ENCODE assay signal across 27 mouse cellular contexts in genomic region chr13:92293883-92294282, GRCm38 (mm10). TPM values are rescaled to one million over a fixed set of nuclear protein-coding genes. Genes with fewer than 3 reads are reported as not detected.
DNase-seq lines count a peak whose midpoint lies in the region; ATAC-seq and TF ChIP-seq lines count a peak whose summit lies in the region.
"Had no signal": no experiment of that assay in that cellular context is flagged by ENCODE, and none has a peak within 500 bp of the region (broad histone marks: within the 10 kb centered on the region; RNA-seq: fewer than 3 reads in every experiment).

No protein-coding gene starts in this region.

- no peak overlapping the region for H3K9ac ChIP-seq in CH12.LX (ENCODE audit: insufficient read depth, low read depth)
- H3K9ac ChIP-seq: forebrain, embryonic 13.5 days; heart, embryonic 13.5 days; hindbrain, embryonic 14.5 days; intestine, embryonic 15.5 days had no signal

- TF ChIP-seq CTCF in CH12.LX (conservative IDR thresholded peaks at IDR 0.05 in 1 of 2, IDR thresholded peaks at IDR 0.05 in 1 of 2; ENCODE audit: low read depth in 2 of 2, low read length in 2 of 2), result no peak

- in situ Hi-C loops in CH12.LX (cut with MboI; ENCODE audit: low pct_ligation_motif_present, low pct_unique_long_range_greater_than_20kb, low sequenced_read_pairs), result no loop called here

- no peak overlapping the region for H3K4me3 ChIP-seq in CH12.LX (replicated peaks in 1 of 3; ENCODE audit: low read depth in 2 of 3, low read length in 2 of 3, poor library complexity in 1 of 3)
- H3K4me3 ChIP-seq: forebrain, embryonic 10.5 days; forebrain, embryonic 13.5 days; gastrocnemius, adult 2 months; heart, adult 2 months; heart, embryonic 10.5 days; heart, embryonic 13.5 days; intestine, embryonic 15.5 days had no signal

- no peaks in the 10 kb centered on the region for H3K79me2 ChIP-seq in CH12.LX (replicated peaks; ENCODE audit: control insufficient read depth, extremely low read depth, insufficient read depth, poor library complexity, severe bottlenecking)

- no peak for TF ChIP-seq EP300 in CH12.LX (IDR thresholded peaks at IDR 0.05; ENCODE audit: low read length)

- peak; percentile 52 for ATAC-seq in inflammation-experienced regulatory T-cells, adult 6 months
- ATAC-seq: forebrain, embryonic 13.5 days; forebrain, embryonic 16.5 days; hindbrain, postnatal 0 days; intestine, embryonic 15.5 days had no signal

- no peaks in the 10 kb centered on the region for H3K9me3 ChIP-seq in CH12.LX (replicated peaks; ENCODE audit: low read length)
- H3K9me3 ChIP-seq: forebrain, embryonic 10.5 days; forebrain, embryonic 13.5 days; heart, embryonic 10.5 days; heart, embryonic 13.5 days; intestine, embryonic 15.5 days had no signal

- peak; percentile 28 for DNase-seq in CD4-positive helper T cell, adult 2 months (ENCODE audit: low read depth, low spot score)
- peak; percentile 12 for DNase-seq in CH12.LX (ENCODE audit: extremely low read depth)
- no peak for DNase-seq in right cerebral cortex, adult 2 months (ENCODE audit: low spot score in 2 of 2)
- DNase-seq in ovary, adult 18-20 months (ENCODE audit: low spot score), result no peak
- no peak for DNase-seq in lung, postnatal 4 days
- DNase-seq in gastrocnemius, postnatal 14 days, result no peak
- DNase-seq: adrenal gland, postnatal 10 days; adrenal gland, postnatal 36 days; cerebellum, adult 18-20 months; cerebellum, adult 9-10 months; cerebellum, postnatal 14 days; gastrocnemius, adult 2 months; gastrocnemius, postnatal 36 days; heart, adult 2 months; heart, postnatal 14 days; heart, postnatal 4 days had no signal

- dilution Hi-C loops in CH12.LX (cut with MboI; ENCODE audit: extremely low pct_ligation_motif_present, extremely low pct_unique_long_range_greater_than_20kb, low sequenced_read_pairs), result no loop called here

- H3K4me2 ChIP-seq in CH12.LX (ENCODE audit: insufficient read depth, low read depth, poor library complexity, severe bottlenecking), result no peak overlapping the region
- H3K4me2 ChIP-seq: forebrain, embryonic 13.5 days; heart, embryonic 13.5 days; hindbrain, embryonic 14.5 days; intestine, embryonic 15.5 days had no signal

- no peaks in the 10 kb centered on the region for H3K27me3 ChIP-seq in CH12.LX (replicated peaks)
- H3K27me3 ChIP-seq: forebrain, embryonic 13.5 days; heart, embryonic 13.5 days; intestine, embryonic 15.5 days had no signal

- intact Hi-C loops in gastrocnemius, postnatal 14 days (cut with DNase I; ENCODE audit: low total_unique reads), result no loop called here

- TF ChIP-seq RAD21 in CH12.LX (IDR thresholded peaks at IDR 0.05; ENCODE audit: low read depth, low read length), result no peak

- peaks cover 2 to 57% of the 10 kb centered on the region in 2 experiments for H3K36me3 ChIP-seq in CH12.LX (replicated peaks in 1 of 2; ENCODE audit: control insufficient read depth in 1 of 2, insufficient read depth in 1 of 2, low read length in 1 of 2)
- H3K36me3 ChIP-seq: intestine, embryonic 15.5 days had no signal

- no peak for TF ChIP-seq POLR2A in CH12.LX (IDR thresholded peaks at IDR 0.05; ENCODE audit: low read depth, low read length)

- no peak overlapping the region for H3K27ac ChIP-seq in CH12.LX (ENCODE audit: insufficient read depth, low read depth)
- H3K27ac ChIP-seq: forebrain, embryonic 10.5 days; forebrain, embryonic 13.5 days; gastrocnemius, adult 2 months; heart, adult 2 months; heart, embryonic 10.5 days; heart, embryonic 13.5 days; hindbrain, embryonic 14.5 days; hindbrain, postnatal 0 days; intestine, embryonic 15.5 days had no signal

- H3K4me1 ChIP-seq in CH12.LX (ENCODE audit: control insufficient read depth in 1 of 2, insufficient read depth in 2 of 2), result peaks cover 0 to 20% of the 10 kb centered on the region in 2 experiments; a peak in 2 of 4 replicates
- H3K4me1 ChIP-seq: forebrain, embryonic 10.5 days; forebrain, embryonic 13.5 days; heart, embryonic 10.5 days; heart, embryonic 13.5 days; intestine, embryonic 15.5 days had no signal

TF ChIP-seq in CH12.LX, 34 proteins besides CTCF, POLR2A, EP300 and RAD21:
- no peak for TF ChIP-seq CHD2 (IDR thresholded peaks at IDR 0.05; ENCODE audit: low read length)
- TF ChIP-seq MAZ (IDR thresholded peaks at IDR 0.05; ENCODE audit: low read depth, low read length), result no peak
- no peak for TF ChIP-seq RCOR1 (conservative IDR thresholded peaks at IDR 0.05; ENCODE audit: low read depth, low read length)
- no peak for TF ChIP-seq ETS1 (conservative IDR thresholded peaks at IDR 0.05; ENCODE audit: low read depth, low read length)
- no peak for TF ChIP-seq MAX (IDR thresholded peaks at IDR 0.05; ENCODE audit: low read length)
- no peak for TF ChIP-seq KAT2A (IDR thresholded peaks at IDR 0.05; ENCODE audit: insufficient replicate concordance, low read length)
- TF ChIP-seq MYC (IDR thresholded peaks at IDR 0.05; ENCODE audit: low read depth, low read length), result no peak
- TF ChIP-seq GABPA (IDR thresholded peaks at IDR 0.05; ENCODE audit: insufficient replicate concordance, low read depth, low read length), result no peak
- no peak for TF ChIP-seq POLR2AphosphoS2 (IDR thresholded peaks at IDR 0.05; ENCODE audit: low read depth, low read length)
- TF ChIP-seq TCF12 (IDR thresholded peaks at IDR 0.05; ENCODE audit: low read depth, low read length), result no peak
- TF ChIP-seq SIN3A (IDR thresholded peaks at IDR 0.05; ENCODE audit: low read length), result no peak
- TF ChIP-seq MXI1 (IDR thresholded peaks at IDR 0.05; ENCODE audit: low read depth, low read length), result no peak
- no peak for TF ChIP-seq JUN (IDR thresholded peaks at IDR 0.05; ENCODE audit: insufficient read depth, low read depth, low read length)
- TF ChIP-seq PAX5 (IDR thresholded peaks at IDR 0.05; ENCODE audit: low read length), result no peak
- no peak for TF ChIP-seq SMC3 (IDR thresholded peaks at IDR 0.05; ENCODE audit: low read depth, low read length)
- no peak for TF ChIP-seq E2F4 (IDR thresholded peaks at IDR 0.05; ENCODE audit: insufficient replicate concordance, low read depth, low read length)

RNA-seq across cellular contexts. Expression of gene Gm20379, which starts 11.9 kb away (rescaled TPM):
- total RNA-seq in CH12.LX (2012; rRNA removed) (not detected in 2 replicates), CH12.LX (2014; rRNA removed) (not detected in 2 replicates)
- polyA plus RNA-seq in CH12.LX (2012; ENCODE audit: insufficient read length, low read depth), result 7.4 and 11.7 TPM in 2 replicates
- polyA plus RNA-seq in inflammation-experienced regulatory T-cells, adult 6 months (2017; shearing (Covaris generic)), result 10 to 100 TPM in 2 of 3 experiments, 1 to 10 TPM in 1; 8.7 to 17.3 (median 10.3) TPM
- total RNA-seq in gastrocnemius, postnatal 14 days (2021), result not detected
- total RNA-seq: adrenal gland, adult 18-20 months; adrenal gland, postnatal 10 days; adrenal gland, postnatal 36 days; gastrocnemius, adult 2 months; gastrocnemius, postnatal 36 days; granulocyte monocyte progenitor cell, adult 5-6 weeks; heart, adult 2 months; heart, postnatal 14 days; heart, postnatal 4 days; hindbrain, postnatal 0 days had no signal
- polyA plus RNA-seq: heart, adult 2 months had no signal

Comparison
In these comparisons a context has a peak if more than half of its experiments do, and no peak if none do; other contexts are left out.
1. DNase-seq: peak in CD4-positive helper T cell, adult 2 months (single experiment) and CH12.LX (single experiment); none in right cerebral cortex, adult 2 months (0 of 2), ovary, adult 18-20 months (single experiment), lung, postnatal 4 days (0 of 2) and gastrocnemius, postnatal 14 days (single experiment).